Mouse (Mus musculus): ENCODE measurements around the gene Olfr772. TPM values are rescaled to one million over a fixed set of nuclear protein-coding genes. Genes with fewer than 3 reads are reported as not detected.

Olfr772 gene
- not detected for polyA plus RNA-seq (2017; shearing (Covaris generic))

DNA sequence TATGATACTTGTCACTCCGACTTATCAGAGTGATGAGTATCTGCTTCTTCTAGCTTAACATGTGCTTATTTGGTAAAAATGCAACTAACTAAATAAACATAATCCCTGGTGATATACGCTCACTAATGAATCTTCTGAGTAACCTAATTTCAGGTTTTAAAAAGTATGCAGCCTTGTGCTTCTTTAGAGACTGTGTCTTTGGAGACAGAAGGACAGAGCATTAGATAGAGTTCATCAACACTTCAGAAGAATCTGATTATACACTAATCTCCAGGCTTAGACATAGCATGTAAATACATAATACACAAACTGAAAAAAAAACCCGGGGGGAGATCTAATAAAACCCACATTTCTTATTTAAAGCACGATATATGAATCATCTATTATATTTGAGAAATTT, at the start of gene Olfr772:
Olfr772 (minus strand) TSS at position 101 of the 400 bp plus-strand sequence.

GRCm38 (mm10) chr10:129187319-129187718, 9.6 kb upstream of the Olfr772 start, which contains the start of gene Olfr773:
Gene Olfr773 (minus strand): TSS chr10:129187419.

GRCm38 (mm10) chr10:129164651-129165050, 13.1 kb downstream of the Olfr772 start, which contains the start of gene Olfr771:
Gene Olfr771 (minus strand): TSS chr10:129164751.

GRCm38 (mm10) chr10:129138898-129139297, 38.8 kb downstream of the Olfr772 start, which contains the start of gene Olfr770:
Gene Olfr770 (minus strand): TSS chr10:129138998.

Other genes starting within 250 kb of the Olfr772 start
- gene Itga7, start 244.1 kb downstream of the Olfr772 start, polyA plus RNA-seq (2017; shearing (Covaris generic)), result 10.1 TPM
- gene Mettl7b, start 216.9 kb downstream of the Olfr772 start, polyA plus RNA-seq (2017; shearing (Covaris generic)), result not detected
- not detected for gene Olfr9, start 188.5 kb downstream of the Olfr772 start, polyA plus RNA-seq (2017; shearing (Covaris generic))
- not detected for gene Olfr763, start 167.1 kb downstream of the Olfr772 start, polyA plus RNA-seq (2017; shearing (Covaris generic))
- gene Olfr764-ps1, start 138.0 kb downstream of the Olfr772 start, polyA plus RNA-seq (2017; shearing (Covaris generic)), result not detected
- gene Olfr765, start 127.9 kb downstream of the Olfr772 start, polyA plus RNA-seq (2017; shearing (Covaris generic)), result not detected
- gene Olfr766-ps1, start 108.9 kb downstream of the Olfr772 start, polyA plus RNA-seq (2017; shearing (Covaris generic)), result not detected
- not detected for gene Olfr767, start 95.0 kb downstream of the Olfr772 start, polyA plus RNA-seq (2017; shearing (Covaris generic))
- not detected for gene Olfr768, start 78.5 kb downstream of the Olfr772 start, polyA plus RNA-seq (2017; shearing (Covaris generic))
- not detected for gene Olfr769, start 60.1 kb downstream of the Olfr772 start, polyA plus RNA-seq (2017; shearing (Covaris generic))
- not detected for gene Olfr770, start 38.9 kb downstream of the Olfr772 start, polyA plus RNA-seq (2017; shearing (Covaris generic))
- not detected for gene Olfr771, start 13.2 kb downstream of the Olfr772 start, polyA plus RNA-seq (2017; shearing (Covaris generic))
- not detected for gene Olfr773, start 9.5 kb upstream of the Olfr772 start, polyA plus RNA-seq (2017; shearing (Covaris generic))
- not detected for gene Olfr774, start 58.3 kb upstream of the Olfr772 start, polyA plus RNA-seq (2017; shearing (Covaris generic))
- not detected for gene Olfr775, start 70.5 kb upstream of the Olfr772 start, polyA plus RNA-seq (2017; shearing (Covaris generic))
- not detected for gene Olfr776, start 81.2 kb upstream of the Olfr772 start, polyA plus RNA-seq (2017; shearing (Covaris generic))
- gene Olfr777, start 93.6 kb upstream of the Olfr772 start, polyA plus RNA-seq (2017; shearing (Covaris generic)), result not detected
- gene Olfr780, start 140.2 kb upstream of the Olfr772 start, polyA plus RNA-seq (2017; shearing (Covaris generic)), result not detected
- not detected for gene Olfr781, start 150.9 kb upstream of the Olfr772 start, polyA plus RNA-seq (2017; shearing (Covaris generic))
- gene Olfr782, start 170.9 kb upstream of the Olfr772 start, polyA plus RNA-seq (2017; shearing (Covaris generic)), result not detected
- not detected for gene Olfr784, start 206.2 kb upstream of the Olfr772 start, polyA plus RNA-seq (2017; shearing (Covaris generic))
- gene Olfr785, start 227.5 kb upstream of the Olfr772 start, polyA plus RNA-seq (2017; shearing (Covaris generic)), result not detected
- not detected for gene Olfr786, start 249.4 kb upstream of the Olfr772 start, polyA plus RNA-seq (2017; shearing (Covaris generic))